Mouse (Mus musculus) lung, postnatal 4 days (tissue): ENCODE results near the gene H2-M10.6.

Experiments used
- DNase-seq, 2 experiments: peaks; one replicate each; pipeline ENCODE4 v3.0.0; 2021

The H2-M10.6 gene

GRCm38 (mm10) chr17:36843696-36844095, 31.7 kb downstream of the H2-M10.6 start:
- no peak for DNase-seq

- no peak for DNase-seq
Observed at GRCm38 (mm10) chr17:36844286-36844719, 32.3 kb downstream of the H2-M10.6 start.

GRCm38 (mm10) chr17:36844725-36845124, 32.8 kb downstream of the H2-M10.6 start:
- DNase-seq: no peak

GRCm38 (mm10) chr17:36848911-36849310, 36.9 kb downstream of the H2-M10.6 start:
- DNase-seq: no peak

- DNase-seq: no peak
Observed at GRCm38 (mm10) chr17:36849992-36850391, 38.0 kb downstream of the H2-M10.6 start.

- DNase-seq: no peak
Observed at GRCm38 (mm10) chr17:36851200-36851599, 39.2 kb downstream of the H2-M10.6 start.

GRCm38 (mm10) chr17:36851627-36852026, 39.7 kb downstream of the H2-M10.6 start:
- no peak for DNase-seq

- DNase-seq: no peak
Observed at GRCm38 (mm10) chr17:36855484-36855883, 43.5 kb downstream of the H2-M10.6 start.

- no peak for DNase-seq
Observed at GRCm38 (mm10) chr17:36856236-36856635, 44.3 kb downstream of the H2-M10.6 start.

- DNase-seq: no peak
Observed at GRCm38 (mm10) chr17:36858181-36858580, 46.2 kb downstream of the H2-M10.6 start.

- no peak for DNase-seq
Observed at GRCm38 (mm10) chr17:36861680-36862079, 49.7 kb downstream of the H2-M10.6 start.
